Mouse (Mus musculus): ENCODE results near the gene Tbkbp1. TPM values are rescaled to one million over a fixed set of nuclear protein-coding genes. Genes with fewer than 3 reads are reported as not detected.

The Tbkbp1 gene
- polyA plus RNA-seq, 1 experiment from 2014 or later: 3.9 TPM

- Histone ChIP-seq H3K4me2 (ENCODE audit: low read length) (peak within 1 kb of the TSS; percentile 63), H3K9ac (ENCODE audit: low read length) (no peak within 1 kb of the TSS), H3K4me3 (ENCODE audit: low read depth, low read length) (peak within 1 kb of the TSS; percentile 35), H3K27me3 (replicated peaks; ENCODE audit: control insufficient read depth, insufficient read depth, low read length) (peaks cover 65% of the 10 kb centered on the region), H3K36me3 (ENCODE audit: control insufficient read depth, insufficient read depth, low read length) (no peaks in the 10 kb centered on the region), H3K4me1 (replicated peaks; ENCODE audit: control insufficient read depth, insufficient read depth, low read length) (peaks cover 9% of the 10 kb centered on the region), H3K9me3 (ENCODE audit: control insufficient read depth, low read length) (no peaks in the 10 kb centered on the region), H3K27ac (ENCODE audit: low read depth) (no peak within 1 kb of the TSS)
- DNase-seq (ENCODE audit: low spot score) (peak; percentile 66), ATAC-seq (replicated peaks; ENCODE audit: low FRiP score, low TSS enrichment, low read depth) (no peak)
- under 1% methylated on average over 87 of the region's 87 CpGs for WGBS
These were observed 36.4 kb downstream of the Tbkbp1 start, which contains the start of gene Tbx21 for GRCm38 (mm10) chr11:97114671-97115601. TSS of gene Tbx21 (minus strand) at chr11:97115331.

- ATAC-seq (replicated peaks; ENCODE audit: low FRiP score, low TSS enrichment, low read depth) (no peak), DNase-seq (ENCODE audit: low spot score) (peak; percentile 50)
- no peak overlapping the region for H3K4me2 ChIP-seq (ENCODE audit: low read length)
- H3K27ac ChIP-seq (ENCODE audit: low read depth): no peak overlapping the region
- peaks cover 9% of the 10 kb centered on the region for H3K4me1 ChIP-seq (replicated peaks; ENCODE audit: control insufficient read depth, insufficient read depth, low read length)
- no peaks in the 10 kb centered on the region for H3K9me3 ChIP-seq (ENCODE audit: control insufficient read depth, low read length)
- H3K27me3 ChIP-seq (replicated peaks; ENCODE audit: control insufficient read depth, insufficient read depth, low read length): peaks cover 51% of the 10 kb centered on the region
- WGBS: 79% methylated on average over 9 of the region's 9 CpGs
- no peak overlapping the region for H3K4me3 ChIP-seq (ENCODE audit: low read depth, low read length)
- no peak overlapping the region for H3K9ac ChIP-seq (ENCODE audit: low read length)
- no peaks in the 10 kb centered on the region for H3K36me3 ChIP-seq (ENCODE audit: control insufficient read depth, insufficient read depth, low read length)
These were observed 38.7 kb downstream of the Tbkbp1 start for GRCm38 (mm10) chr11:97112519-97113125.

- no peaks in the 10 kb centered on the region for H3K4me1 ChIP-seq (replicated peaks; ENCODE audit: control insufficient read depth, insufficient read depth, low read length)
- no peak overlapping the region for H3K4me3 ChIP-seq (ENCODE audit: low read depth, low read length)
- peaks cover 16% of the 10 kb centered on the region for H3K27me3 ChIP-seq (replicated peaks; ENCODE audit: control insufficient read depth, insufficient read depth, low read length)
- H3K9ac ChIP-seq (ENCODE audit: low read length): no peak overlapping the region
- no peak for DNase-seq (ENCODE audit: low spot score)
- WGBS: 87% methylated on average over 16 of the region's 16 CpGs
- H3K9me3 ChIP-seq (ENCODE audit: control insufficient read depth, low read length): no peaks in the 10 kb centered on the region
- no peaks in the 10 kb centered on the region for H3K36me3 ChIP-seq (ENCODE audit: control insufficient read depth, insufficient read depth, low read length)
- no peak for ATAC-seq (replicated peaks; ENCODE audit: low FRiP score, low TSS enrichment, low read depth)
- no peak overlapping the region for H3K27ac ChIP-seq (ENCODE audit: low read depth)
- no peak overlapping the region for H3K4me2 ChIP-seq (ENCODE audit: low read length)
These were observed 42.3 kb downstream of the Tbkbp1 start for GRCm38 (mm10) chr11:97108976-97109375.

GRCm38 (mm10) chr11:97104091-97104483, 47.2 kb downstream of the Tbkbp1 start:
- Histone ChIP-seq H3K9ac (ENCODE audit: low read length) (no peak overlapping the region), H3K36me3 (ENCODE audit: control insufficient read depth, insufficient read depth, low read length) (no peaks in the 10 kb centered on the region), H3K9me3 (ENCODE audit: control insufficient read depth, low read length) (no peaks in the 10 kb centered on the region), H3K4me1 (replicated peaks; ENCODE audit: control insufficient read depth, insufficient read depth, low read length) (no peaks in the 10 kb centered on the region), H3K4me3 (ENCODE audit: low read depth, low read length) (no peak overlapping the region), H3K27me3 (replicated peaks; ENCODE audit: control insufficient read depth, insufficient read depth, low read length) (peaks cover 19% of the 10 kb centered on the region), H3K27ac (ENCODE audit: low read depth) (no peak overlapping the region), H3K4me2 (ENCODE audit: low read length) (no peak overlapping the region)
- ATAC-seq (replicated peaks; ENCODE audit: low FRiP score, low TSS enrichment, low read depth) (no peak), DNase-seq (ENCODE audit: low spot score) (no peak)
- WGBS: 92% methylated on average over 9 of the region's 9 CpGs

- Histone ChIP-seq H3K27me3 (replicated peaks; ENCODE audit: control insufficient read depth, insufficient read depth, low read length) (peaks cover 26% of the 10 kb centered on the region), H3K4me3 (ENCODE audit: low read depth, low read length) (no peak overlapping the region), H3K4me1 (replicated peaks; ENCODE audit: control insufficient read depth, insufficient read depth, low read length) (no peaks in the 10 kb centered on the region), H3K9me3 (ENCODE audit: control insufficient read depth, low read length) (no peaks in the 10 kb centered on the region), H3K27ac (ENCODE audit: low read depth) (no peak overlapping the region), H3K9ac (ENCODE audit: low read length) (no peak overlapping the region), H3K36me3 (ENCODE audit: control insufficient read depth, insufficient read depth, low read length) (no peaks in the 10 kb centered on the region), H3K4me2 (ENCODE audit: low read length) (no peak overlapping the region)
- WGBS: 90% methylated on average over 10 of the region's 10 CpGs
- ATAC-seq (replicated peaks; ENCODE audit: low FRiP score, low TSS enrichment, low read depth) (no peak), DNase-seq (ENCODE audit: low spot score) (no peak)
These were observed 47.9 kb downstream of the Tbkbp1 start for GRCm38 (mm10) chr11:97103163-97104090.

- no peak for ATAC-seq (replicated peaks; ENCODE audit: low FRiP score, low TSS enrichment, low read depth)
- peak; percentile 74 for DNase-seq (ENCODE audit: low spot score)
- no peak overlapping the region for H3K4me2 ChIP-seq (ENCODE audit: low read length)
- H3K27me3 ChIP-seq (replicated peaks; ENCODE audit: control insufficient read depth, insufficient read depth, low read length): peaks cover 34% of the 10 kb centered on the region
- H3K4me1 ChIP-seq (replicated peaks; ENCODE audit: control insufficient read depth, insufficient read depth, low read length): no peaks in the 10 kb centered on the region
- no peak overlapping the region for H3K9ac ChIP-seq (ENCODE audit: low read length)
- 22% methylated on average over 9 of the region's 9 CpGs for WGBS
- no peaks in the 10 kb centered on the region for H3K9me3 ChIP-seq (ENCODE audit: control insufficient read depth, low read length)
- H3K4me3 ChIP-seq (ENCODE audit: low read depth, low read length): no peak overlapping the region
- H3K36me3 ChIP-seq (ENCODE audit: control insufficient read depth, insufficient read depth, low read length): no peaks in the 10 kb centered on the region
- H3K27ac ChIP-seq (ENCODE audit: low read depth): no peak overlapping the region
These were observed 49.6 kb downstream of the Tbkbp1 start for GRCm38 (mm10) chr11:97101722-97102121.

- no peak overlapping the region for H3K4me2 ChIP-seq (ENCODE audit: low read length)
- ATAC-seq (replicated peaks; ENCODE audit: low FRiP score, low TSS enrichment, low read depth) (no peak), DNase-seq (ENCODE audit: low spot score) (no peak)
- peaks cover 34% of the 10 kb centered on the region for H3K27me3 ChIP-seq (replicated peaks; ENCODE audit: control insufficient read depth, insufficient read depth, low read length)
- H3K4me1 ChIP-seq (replicated peaks; ENCODE audit: control insufficient read depth, insufficient read depth, low read length): no peaks in the 10 kb centered on the region
- no peaks in the 10 kb centered on the region for H3K36me3 ChIP-seq (ENCODE audit: control insufficient read depth, insufficient read depth, low read length)
- 23% methylated on average over 18 of the region's 18 CpGs for WGBS
- no peak overlapping the region for H3K4me3 ChIP-seq (ENCODE audit: low read depth, low read length)
- H3K9ac ChIP-seq (ENCODE audit: low read length): no peak overlapping the region
- H3K27ac ChIP-seq (ENCODE audit: low read depth): no peak overlapping the region
- no peaks in the 10 kb centered on the region for H3K9me3 ChIP-seq (ENCODE audit: control insufficient read depth, low read length)
These were observed 52.5 kb downstream of the Tbkbp1 start for GRCm38 (mm10) chr11:97098791-97099190.

- Histone ChIP-seq H3K4me3 (ENCODE audit: low read depth, low read length) (no peak overlapping the region), H3K27ac (ENCODE audit: low read depth) (no peak overlapping the region), H3K9me3 (ENCODE audit: control insufficient read depth, low read length) (no peaks in the 10 kb centered on the region), H3K36me3 (ENCODE audit: control insufficient read depth, insufficient read depth, low read length) (no peaks in the 10 kb centered on the region), H3K27me3 (replicated peaks; ENCODE audit: control insufficient read depth, insufficient read depth, low read length) (peaks cover 20% of the 10 kb centered on the region), H3K4me1 (replicated peaks; ENCODE audit: control insufficient read depth, insufficient read depth, low read length) (no peaks in the 10 kb centered on the region), H3K4me2 (ENCODE audit: low read length) (no peak overlapping the region), H3K9ac (ENCODE audit: low read length) (no peak overlapping the region)
- ATAC-seq (replicated peaks; ENCODE audit: low FRiP score, low TSS enrichment, low read depth): no peak
- no peak for DNase-seq (ENCODE audit: low spot score)
- 64% methylated on average over 2 of the region's 2 CpGs for WGBS
These were observed 56.7 kb downstream of the Tbkbp1 start for GRCm38 (mm10) chr11:97094600-97094999.
